Mouse (Mus musculus) megakaryocyte, embryonic 14.5 days (primary cell): ENCODE results near the gene Rhot1.

ENCODE experiments used
- FLI1 ChIP-seq: IDR thresholded peaks from 2 replicates; pipeline ENCODE4 v1.6.1; 2012; ENCODE audit warnings: low read length, inconsistent platforms, mixed read lengths
- GATA1 ChIP-seq: IDR thresholded peaks from 3 replicates; pipeline ENCODE4 v1.6.1; 2012; ENCODE audit warnings: mixed read lengths, low read length, inconsistent platforms, borderline replicate concordance

- TF ChIP-seq GATA1 (no peak), FLI1 (no peak)
These were observed 6.5 kb upstream of the Rhot1 start for GRCm38 (mm10) chr11:80202296-80202695.
